In genomic region chr7:34975913-34976312, GRCm38 (mm10) we compare ENCODE assay signal across 27 mouse cellular contexts.
DNase-seq lines count a peak whose midpoint lies in the region; ATAC-seq and TF ChIP-seq lines count a peak whose summit lies in the region.
"Had no signal": no experiment of that assay in that cellular context is flagged by ENCODE, and none has a peak within 500 bp of the region (broad histone marks: within the 10 kb centered on the region; RNA-seq: fewer than 3 reads in every experiment).

No protein-coding gene starts in this region.

- H3K4me1 ChIP-seq in forebrain, embryonic 13.5 days, result peaks cover 18% of the 10 kb centered on the region; the same call in 1 of the 2 replicates
- peaks cover 8% of the 10 kb centered on the region; the same call in 1 of the 2 replicates for H3K4me1 ChIP-seq in forebrain, embryonic 16.5 days (replicated peaks; ENCODE audit: control insufficient read depth, insufficient read depth, low read length)
- H3K4me1 ChIP-seq in midbrain, embryonic 16.5 days (ENCODE audit: control insufficient read depth, insufficient read depth, low read length), result peaks cover 13% of the 10 kb centered on the region
- H3K4me1 ChIP-seq in midbrain, embryonic 11.5 days (ENCODE audit: control insufficient read depth, insufficient read depth, low read length), result peaks cover 2% of the 10 kb centered on the region; the same call in 1 of the 2 replicates
- peaks cover 47% of the 10 kb centered on the region for H3K4me1 ChIP-seq in limb, embryonic 12.5 days (replicated peaks)
- peaks cover 40% of the 10 kb centered on the region for H3K4me1 ChIP-seq in neural tube, embryonic 15.5 days
- H3K4me1 ChIP-seq in cerebellum, adult 2 months (ENCODE audit: control insufficient read depth, insufficient read depth, low read length), result no peaks in the 10 kb centered on the region

- no peak for DNase-seq in midbrain, embryonic 11.5 days (ENCODE audit: low spot score, missing footprints)
- no peak for DNase-seq in cerebellum, adult 2 months
- DNase-seq in heart, adult 9 months (ENCODE audit: low spot score in 2 of 2), result no peak
- DNase-seq: adrenal gland, adult 8-10 months; cerebellum, adult 11 months; cerebellum, adult 9-11 months; gastrocnemius, postnatal 25 days; heart, adult 11 months; heart, postnatal 4 days; kidney, adult 2 months; kidney, postnatal 4 days; liver; lung, adult 2 months; lung, postnatal 10 days; retina, postnatal 1 day; right cerebral cortex, postnatal 14 days had no signal

- no peak for TF ChIP-seq POLR2A in cerebellum, adult 2 months (IDR thresholded peaks at IDR 0.05; ENCODE audit: borderline replicate concordance, insufficient read depth, low read length)

- no peaks in the 10 kb centered on the region for H3K27me3 ChIP-seq in forebrain, embryonic 13.5 days
- no peaks in the 10 kb centered on the region for H3K27me3 ChIP-seq in forebrain, embryonic 16.5 days (replicated peaks; ENCODE audit: control insufficient read depth, insufficient read depth, low read length)
- H3K27me3 ChIP-seq in midbrain, embryonic 16.5 days (ENCODE audit: control insufficient read depth, insufficient read depth, low read depth, low read length), result no peaks in the 10 kb centered on the region
- H3K27me3 ChIP-seq in midbrain, embryonic 11.5 days (ENCODE audit: control insufficient read depth, insufficient read depth, low read length), result no peaks in the 10 kb centered on the region
- no peaks in the 10 kb centered on the region for H3K27me3 ChIP-seq in limb, embryonic 12.5 days
- no peaks in the 10 kb centered on the region for H3K27me3 ChIP-seq in neural tube, embryonic 15.5 days (replicated peaks)
- H3K27me3 ChIP-seq in cerebellum, adult 2 months (ENCODE audit: control insufficient read depth, insufficient read depth, low read length), result no peaks in the 10 kb centered on the region
- H3K27me3 ChIP-seq: CH12.LX; heart, embryonic 12.5 days had no signal

- WGBS in forebrain, embryonic 13.5 days, result 74% methylated on average over 12 of the region's 12 CpGs
- 72% methylated on average over 12 of the region's 12 CpGs for WGBS in forebrain, embryonic 16.5 days
- 70% methylated on average over 12 of the region's 12 CpGs for WGBS in midbrain, embryonic 16.5 days
- WGBS in midbrain, embryonic 11.5 days, result 95% methylated on average over 12 of the region's 12 CpGs
- 48% methylated on average over 12 of the region's 12 CpGs for whole genome bisulfite sequencing in limb, embryonic 12.5 days
- 34% methylated on average over 12 of the region's 12 CpGs for WGBS in neural tube, embryonic 15.5 days
- 89% methylated on average over 12 of the region's 12 CpGs for WGBS in cerebellum, adult 2 months

- peak overlapping the region; percentile 25; the same call in 1 of the 2 replicates for H3K27ac ChIP-seq in forebrain, embryonic 13.5 days
- H3K27ac ChIP-seq in forebrain, embryonic 16.5 days (ENCODE audit: low read length), result no peak overlapping the region
- no peak overlapping the region for H3K27ac ChIP-seq in midbrain, embryonic 16.5 days (ENCODE audit: low read length)
- H3K27ac ChIP-seq in midbrain, embryonic 11.5 days (ENCODE audit: low read depth, low read length), result no peak overlapping the region
- peak overlapping the region; percentile 57 for H3K27ac ChIP-seq in limb, embryonic 12.5 days
- H3K27ac ChIP-seq in neural tube, embryonic 15.5 days (replicated peaks), result peak overlapping the region; percentile 61; the same call in 1 of the 2 replicates
- no peak overlapping the region for H3K27ac ChIP-seq in cerebellum, adult 2 months (ENCODE audit: insufficient read depth, low read length)
- H3K27ac ChIP-seq: kidney, postnatal 0 days; liver, embryonic 14.5 days; macrophage had no signal

- TF ChIP-seq CTCF in cerebellum, adult 2 months (IDR thresholded peaks at IDR 0.05; ENCODE audit: borderline replicate concordance, insufficient read depth, low read depth, low read length), result no peak

- H3K36me3 ChIP-seq in forebrain, embryonic 13.5 days (ENCODE audit: poor library complexity, severe bottlenecking), result peaks cover 1% of the 10 kb centered on the region; the same call in 1 of the 2 replicates
- H3K36me3 ChIP-seq in forebrain, embryonic 16.5 days (ENCODE audit: control insufficient read depth, insufficient read depth), result no peaks in the 10 kb centered on the region
- 0 out of 2 replicates have a peak, but pooled peaks cover 3% of the 10 kb centered on the region for H3K36me3 ChIP-seq in midbrain, embryonic 16.5 days (ENCODE audit: control insufficient read depth, insufficient read depth, low read length)
- H3K36me3 ChIP-seq in midbrain, embryonic 11.5 days (ENCODE audit: control insufficient read depth, insufficient read depth, low read length), result no peaks in the 10 kb centered on the region
- H3K36me3 ChIP-seq in limb, embryonic 12.5 days, result 0 out of 2 replicates have a peak, but pooled peaks cover under 1% of the 10 kb centered on the region
- no peaks in the 10 kb centered on the region for H3K36me3 ChIP-seq in neural tube, embryonic 15.5 days

- no peaks in the 10 kb centered on the region for H3K9me3 ChIP-seq in forebrain, embryonic 13.5 days (replicated peaks)
- no peaks in the 10 kb centered on the region for H3K9me3 ChIP-seq in forebrain, embryonic 16.5 days (ENCODE audit: control insufficient read depth, low read length)
- H3K9me3 ChIP-seq in midbrain, embryonic 16.5 days (replicated peaks; ENCODE audit: control insufficient read depth, low read length, poor library complexity, severe bottlenecking), result no peaks in the 10 kb centered on the region; the same call in 1 of the 2 replicates
- H3K9me3 ChIP-seq in midbrain, embryonic 11.5 days (ENCODE audit: control insufficient read depth, low read length), result no peaks in the 10 kb centered on the region
- no peaks in the 10 kb centered on the region for H3K9me3 ChIP-seq in limb, embryonic 12.5 days
- H3K9me3 ChIP-seq in neural tube, embryonic 15.5 days (replicated peaks), result no peaks in the 10 kb centered on the region
- H3K9me3 ChIP-seq: heart, embryonic 12.5 days had no signal

- no peak overlapping the region for H3K4me3 ChIP-seq in forebrain, embryonic 13.5 days
- H3K4me3 ChIP-seq in forebrain, embryonic 16.5 days (replicated peaks; ENCODE audit: low read length), result no peak overlapping the region
- H3K4me3 ChIP-seq in midbrain, embryonic 16.5 days (ENCODE audit: low read depth, low read length), result no peak overlapping the region
- H3K4me3 ChIP-seq in midbrain, embryonic 11.5 days (ENCODE audit: low read depth, low read length), result no peak overlapping the region
- no peak overlapping the region for H3K4me3 ChIP-seq in limb, embryonic 12.5 days (replicated peaks)
- H3K4me3 ChIP-seq in neural tube, embryonic 15.5 days (replicated peaks), result no peak overlapping the region
- no peak overlapping the region for H3K4me3 ChIP-seq in cerebellum, adult 2 months (replicated peaks; ENCODE audit: insufficient read depth, low read depth, low read length)
- H3K4me3 ChIP-seq: erythroblast, embryonic 14.5 days; heart, embryonic 12.5 days had no signal

- no peak for ATAC-seq in forebrain, embryonic 13.5 days
- no peak for ATAC-seq in forebrain, embryonic 16.5 days
- ATAC-seq in midbrain, embryonic 16.5 days, result peak; percentile 8; the same call in 1 of the 2 replicates
- ATAC-seq in midbrain, embryonic 11.5 days (ENCODE audit: low FRiP score), result no peak
- ATAC-seq in limb, embryonic 12.5 days (ENCODE audit: insufficient number of reproducible peaks, insufficient read depth, low FRiP score, low TSS enrichment, low read depth), result no peak
- ATAC-seq in neural tube, embryonic 15.5 days (ENCODE audit: low FRiP score), result peak; percentile 60

- H3K9ac ChIP-seq in forebrain, embryonic 13.5 days, result no peak overlapping the region
- H3K9ac ChIP-seq in forebrain, embryonic 16.5 days (replicated peaks; ENCODE audit: low read depth, low read length), result no peak overlapping the region
- no peak overlapping the region for H3K9ac ChIP-seq in midbrain, embryonic 16.5 days (ENCODE audit: low read depth, low read length)
- no peak overlapping the region for H3K9ac ChIP-seq in midbrain, embryonic 11.5 days (ENCODE audit: low read length)
- no peak overlapping the region for H3K9ac ChIP-seq in limb, embryonic 12.5 days (replicated peaks)
- no peak overlapping the region for H3K9ac ChIP-seq in neural tube, embryonic 15.5 days (replicated peaks)
- H3K9ac ChIP-seq: heart, embryonic 12.5 days; liver, embryonic 14.5 days had no signal

- no peak overlapping the region for H3K4me2 ChIP-seq in forebrain, embryonic 13.5 days
- no peak overlapping the region for H3K4me2 ChIP-seq in forebrain, embryonic 16.5 days (ENCODE audit: low read length)
- H3K4me2 ChIP-seq in midbrain, embryonic 16.5 days (ENCODE audit: low read length), result no peak overlapping the region
- no peak overlapping the region for H3K4me2 ChIP-seq in midbrain, embryonic 11.5 days
- H3K4me2 ChIP-seq in limb, embryonic 12.5 days, result no peak overlapping the region
- H3K4me2 ChIP-seq in neural tube, embryonic 15.5 days, result no peak overlapping the region
- H3K4me2 ChIP-seq: heart, embryonic 12.5 days had no signal

Comparison
In these comparisons a context has a peak if more than half of its experiments do, and no peak if none do; other contexts are left out.
1. ATAC-seq: peak in midbrain, embryonic 16.5 days (single experiment) and neural tube, embryonic 15.5 days (single experiment); none in forebrain, embryonic 13.5 days (single experiment), forebrain, embryonic 16.5 days (single experiment), midbrain, embryonic 11.5 days (single experiment) and limb, embryonic 12.5 days (single experiment).
2. H3K27ac ChIP-seq: peak in forebrain, embryonic 13.5 days (single experiment), limb, embryonic 12.5 days (single experiment) and neural tube, embryonic 15.5 days (single experiment); none in forebrain, embryonic 16.5 days (single experiment), midbrain, embryonic 16.5 days (single experiment), midbrain, embryonic 11.5 days (single experiment) and cerebellum, adult 2 months (single experiment).